Mouse (Mus musculus) kidney, postnatal 0 days (tissue): ENCODE measurements around the gene Smbd1. TPM values are rescaled to one million over a fixed set of nuclear protein-coding genes. Genes with fewer than 3 reads are reported as not detected.

ENCODE experiments used
- ATAC-seq: fragments of 200-750 bp; cut with Nextera tagmentation; replicated peaks from 2 replicates; pipeline ENCODE4 v1.8.0; 2017; ENCODE audit warnings: low read depth, moderate number of reproducible peaks, moderate TSS enrichment, moderate library complexity; ENCODE audit not compliant: low FRiP score
- DNase-seq: peaks from one replicate; pipeline ENCODE4 v3.0.0-alpha.2; 2016; ENCODE audit warnings: low spot score
- H3K27ac ChIP-seq: fragments of 300-500 bp; sonication (generic); 2 replicates; pipeline ENCODE4 v1.5.1; 2014; ENCODE audit warnings: mild to moderate bottlenecking
- H3K27me3 ChIP-seq: fragments of 300-500 bp; sonication (generic); 2 replicates; pipeline ENCODE4 v1.6.1; 2014; ENCODE audit warnings: low read length, mixed read lengths; ENCODE audit not compliant: insufficient read depth
- H3K36me3 ChIP-seq: fragments of 300-500 bp; sonication (generic); 2 replicates; pipeline ENCODE4 v1.6.1; 2014; ENCODE audit warnings: low read length, mixed read lengths; ENCODE audit not compliant: insufficient read depth
- H3K4me1 ChIP-seq: fragments of 300-500 bp; sonication (generic); replicated peaks from 2 replicates; pipeline ENCODE4 v1.6.1; 2014; ENCODE audit warnings: antibody characterized with exemption, low read length, mixed read lengths; ENCODE audit not compliant: insufficient read depth
- H3K4me2 ChIP-seq: fragments of 300-500 bp; sonication (generic); 2 replicates; pipeline ENCODE4 v1.6.1; 2014; ENCODE audit warnings: mild to moderate bottlenecking, low read length, moderate library complexity, mixed read lengths
- H3K4me3 ChIP-seq: fragments of 300-500 bp; sonication (generic); replicated peaks from 2 replicates; pipeline ENCODE4 v1.5.1; 2014; ENCODE audit warnings: low read depth, low read length
- H3K9ac ChIP-seq: fragments of 300-500 bp; sonication (generic); 2 replicates; pipeline ENCODE4 v1.6.1; 2014; ENCODE audit warnings: low read depth, low read length
- H3K9me3 ChIP-seq: fragments of 300-500 bp; sonication (generic); replicated peaks from 2 replicates; pipeline ENCODE4 v1.6.1; 2016; ENCODE audit warnings: low read length, inconsistent platforms, mixed read lengths
- CTCF ChIP-seq: IDR thresholded peaks from 2 replicates; pipeline ENCODE4 v1.5.1; 2016; ENCODE audit warnings: antibody characterized with exemption, low read depth, mild to moderate bottlenecking, moderate library complexity
- WGBS: fragments of 180-500 bp; shearing (Covaris S2); extraction: QIAGEN DNeasy Blood & Tissue Kit; methylation state at CpG from one replicate; pipeline ENCODE4 v1.1.7; 2014; 5-methylcytosine and 5-hydroxymethylcytosine counted together
- polyA plus RNA-seq: library from polyadenylated mRNA; unstranded; fragments of >200 nt; fragmentation: Nextera tagmentation; extraction: Ambion mirVana; gene quantifications from 2 replicates; pipeline ENCODE4 v1.2.1, GENCODE M21; 2015

The Smbd1 gene
- 0.24 and 0.28 TPM in 2 replicates for polyA plus RNA-seq

DNA sequence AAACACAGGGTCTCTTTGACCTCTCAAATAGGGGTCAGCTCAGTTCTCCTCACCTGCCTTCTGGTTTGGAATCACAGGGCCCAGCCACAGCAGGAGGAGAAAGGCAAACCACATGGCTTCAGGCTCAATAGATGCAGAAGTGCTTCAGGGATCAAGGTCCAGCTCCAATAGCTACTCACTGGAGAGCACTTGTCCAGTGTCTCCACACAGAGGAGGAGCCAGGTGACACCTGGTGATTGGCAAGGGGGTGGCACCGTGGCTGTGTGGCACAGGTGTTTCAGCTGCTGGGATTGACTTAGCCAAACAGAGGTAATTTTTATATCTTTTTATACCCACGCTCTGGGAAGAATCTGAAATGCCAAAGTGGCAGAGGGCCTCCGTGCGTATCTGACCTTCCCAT lies at the start of gene Smbd1:
Gene Smbd1 (minus strand): TSS at position 157 of the 400 bp plus-strand sequence.
- Histone ChIP-seq H3K9me3 (no peaks in the 10 kb centered on the region), H3K36me3 (no peaks in the 10 kb centered on the region), H3K4me3 (no peak within 1 kb of the TSS), H3K27ac (no peak within 1 kb of the TSS), H3K4me2 (no peak within 1 kb of the TSS), H3K9ac (no peak within 1 kb of the TSS), H3K4me1 (peaks cover 5% of the 10 kb centered on the region; the same call in 1 of the 2 replicates), H3K27me3 (no peaks in the 10 kb centered on the region)
- TF ChIP-seq CTCF = no peak
- DNase-seq = no peak
- 91% methylated on average over 4 of the region's 4 CpGs for WGBS
- ATAC-seq = no peak

DNA sequence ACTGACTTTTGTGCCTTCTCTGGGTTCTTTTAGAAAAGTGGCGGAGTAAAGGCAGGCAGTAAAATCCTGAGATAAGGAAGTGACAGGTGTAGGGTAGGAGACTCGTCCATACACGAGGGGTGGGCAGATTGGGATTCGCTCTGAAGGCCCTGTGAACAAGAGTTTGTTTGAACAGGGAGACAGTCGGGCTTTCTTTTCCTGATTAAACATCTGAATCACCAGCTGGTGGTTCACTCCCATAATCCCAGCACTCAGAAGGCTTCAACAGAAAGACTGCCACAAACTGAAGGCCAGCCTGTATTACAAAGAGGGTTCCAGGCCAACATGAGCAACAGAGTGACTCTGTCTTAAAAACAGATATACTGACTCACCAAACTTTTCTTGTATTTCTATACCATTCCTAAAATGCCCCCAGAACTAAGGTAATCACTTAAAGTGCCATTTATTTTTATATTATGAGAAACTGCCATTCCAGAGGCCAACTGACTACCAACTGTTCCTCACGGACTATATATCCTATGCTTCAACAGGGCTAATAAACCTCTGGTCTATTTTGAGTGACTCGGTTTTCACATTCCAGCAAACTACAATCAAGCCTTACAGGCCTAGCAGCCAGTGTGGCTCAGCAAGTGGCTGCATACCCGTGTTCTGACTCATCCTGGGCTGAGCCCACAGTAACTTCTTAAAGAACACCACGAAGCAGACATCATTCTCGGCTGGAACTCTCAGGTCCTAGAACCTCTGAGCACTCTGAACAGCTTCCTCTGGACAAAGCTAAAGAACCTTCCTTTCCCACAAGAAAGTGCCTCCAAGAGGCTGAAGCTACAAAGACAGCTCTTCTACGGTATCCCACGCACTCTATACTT lies 48.7 kb upstream of the Smbd1 start:
- no peak overlapping the region for H3K9ac ChIP-seq
- no peak overlapping the region for H3K4me3 ChIP-seq
- 59% methylated on average over 12 of the region's 12 CpGs for WGBS
- no peaks in the 10 kb centered on the region for H3K9me3 ChIP-seq
- no peak overlapping the region for H3K4me2 ChIP-seq
- no peak; the same call in 1 of the 2 replicates for ATAC-seq
- peak overlapping the region; percentile 64 for H3K27ac ChIP-seq
- H3K36me3 ChIP-seq = 0 out of 2 replicates have a peak, but pooled peaks cover 5% of the 10 kb centered on the region
- no peaks in the 10 kb centered on the region for H3K27me3 ChIP-seq
- H3K4me1 ChIP-seq = no peaks in the 10 kb centered on the region
- no peak for TF ChIP-seq CTCF
- peak; percentile 51 for DNase-seq

DNA sequence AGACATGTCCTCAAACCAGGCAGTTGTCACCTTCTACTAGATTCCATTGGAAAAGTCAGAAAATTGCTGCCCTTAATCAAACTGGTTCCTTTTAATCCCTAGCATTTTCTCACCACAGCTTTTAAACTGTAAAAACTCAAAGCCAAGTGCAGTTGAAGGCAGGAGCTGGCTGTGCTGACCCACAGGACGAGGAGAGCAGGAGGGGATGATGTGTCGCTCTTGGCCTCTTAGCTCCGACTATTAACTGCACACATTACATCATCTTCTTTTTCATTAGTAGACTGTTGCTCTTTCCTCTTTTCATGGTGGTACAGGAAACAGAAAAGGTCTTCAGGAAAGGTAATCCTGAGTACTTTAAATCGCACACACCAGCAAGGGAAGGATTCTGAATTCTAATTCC lies 48.1 kb upstream of the Smbd1 start:
- Histone ChIP-seq H3K9me3 (no peaks in the 10 kb centered on the region), H3K36me3 (0 out of 2 replicates have a peak, but pooled peaks cover 7% of the 10 kb centered on the region), H3K4me2 (no peak overlapping the region), H3K9ac (no peak overlapping the region), H3K27ac (peak overlapping the region; percentile 64; the same call in 1 of the 2 replicates), H3K4me3 (no peak overlapping the region), H3K4me1 (no peaks in the 10 kb centered on the region), H3K27me3 (no peaks in the 10 kb centered on the region)
- 60% methylated on average over 4 of the region's 4 CpGs for WGBS
- DNase-seq = no peak
- ATAC-seq = no peak
- TF ChIP-seq CTCF = no peak

DNA sequence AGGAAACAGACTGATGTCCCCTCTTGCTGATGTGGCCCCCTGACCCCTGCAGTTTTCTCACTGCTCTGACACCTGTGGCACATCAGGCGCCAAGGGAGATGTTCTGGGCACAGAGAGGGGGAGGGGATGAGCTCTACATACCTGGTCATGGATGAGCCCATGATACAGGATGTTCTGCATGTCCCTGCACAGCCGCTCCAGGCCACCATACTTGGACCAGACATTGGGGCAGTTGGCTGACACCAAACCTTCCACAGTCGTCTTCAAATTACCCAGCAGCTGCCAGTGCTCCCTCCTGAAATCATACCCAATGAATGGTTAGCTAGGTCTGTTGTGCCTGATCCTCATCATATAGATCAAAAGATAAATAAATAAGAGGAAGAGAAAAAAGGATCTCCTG lies 46.5 kb upstream of the Smbd1 start:
- 84% methylated on average over 3 of the region's 3 CpGs for WGBS
- Histone ChIP-seq H3K27ac (no peak overlapping the region), H3K4me1 (no peaks in the 10 kb centered on the region), H3K4me2 (no peak overlapping the region), H3K9ac (no peak overlapping the region), H3K36me3 (0 out of 2 replicates have a peak, but pooled peaks cover 7% of the 10 kb centered on the region), H3K27me3 (no peaks in the 10 kb centered on the region), H3K4me3 (no peak overlapping the region), H3K9me3 (no peaks in the 10 kb centered on the region)
- TF ChIP-seq CTCF = no peak
- ATAC-seq (no peak), DNase-seq (no peak)

DNA sequence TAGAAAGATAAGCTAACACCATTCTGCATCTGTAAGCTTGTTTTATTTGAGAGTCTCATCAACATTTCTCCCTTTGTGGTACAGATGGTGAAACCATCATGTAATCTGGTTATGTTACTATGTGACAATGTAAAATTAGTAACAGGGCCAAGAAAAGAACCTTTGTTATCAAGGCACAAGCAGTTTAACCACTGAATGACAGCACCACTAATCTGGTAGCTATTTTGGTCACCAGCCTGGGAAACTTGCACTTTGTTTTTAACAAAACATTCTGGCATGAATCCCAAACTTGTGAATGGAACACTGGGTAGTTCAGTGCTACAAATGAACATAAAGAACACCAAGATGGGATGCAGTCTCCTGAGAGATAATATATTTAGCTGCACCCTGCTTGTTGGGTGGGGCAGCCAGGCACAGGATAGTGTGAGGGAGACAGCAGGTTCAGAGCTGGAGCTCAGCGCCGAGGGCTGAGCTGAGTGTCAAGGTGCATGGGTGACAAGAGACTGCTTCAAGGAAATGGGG lies 43.8 kb upstream of the Smbd1 start:
- Histone ChIP-seq H3K4me3 (no peak overlapping the region), H3K27me3 (no peaks in the 10 kb centered on the region), H3K4me2 (no peak overlapping the region), H3K9me3 (no peaks in the 10 kb centered on the region), H3K9ac (no peak overlapping the region), H3K4me1 (no peaks in the 10 kb centered on the region), H3K36me3 (0 out of 2 replicates have a peak, but pooled peaks cover 11% of the 10 kb centered on the region), H3K27ac (peak overlapping the region; percentile 47; the same call in 1 of the 2 replicates)
- no peak for DNase-seq
- no peak for TF ChIP-seq CTCF
- 81% methylated on average over 2 of the region's 2 CpGs for WGBS
- no peak for ATAC-seq

DNA sequence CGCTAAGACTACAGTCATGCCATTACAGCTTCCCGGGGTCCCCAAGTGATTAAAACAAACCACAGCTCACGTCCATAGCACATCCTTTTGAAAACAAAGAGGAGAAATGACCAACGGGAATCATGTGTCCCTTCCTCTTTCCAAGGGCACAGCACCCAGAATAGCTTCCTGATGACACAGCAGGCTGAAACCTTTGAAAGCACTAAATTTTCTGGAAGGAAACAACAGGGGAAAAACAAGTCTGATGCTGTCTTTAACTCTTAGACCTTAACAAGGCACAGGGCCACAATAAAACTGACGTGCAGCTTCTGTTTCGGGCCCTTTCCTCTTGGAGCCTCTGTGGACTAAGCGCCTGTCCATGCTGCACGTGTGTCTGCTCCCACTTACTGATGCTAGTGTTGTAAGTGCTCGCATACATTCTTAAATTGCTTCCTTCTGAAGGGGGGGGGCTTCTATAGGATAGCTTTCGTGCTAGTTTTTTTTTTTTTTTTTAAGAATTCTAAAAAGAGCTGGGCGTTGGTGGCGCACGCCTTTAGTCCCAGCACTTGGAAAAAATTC lies 43.3 kb upstream of the Smbd1 start:
- DNase-seq = peak; percentile 43
- H3K4me2 ChIP-seq = no peak overlapping the region

More for the DNA sequence above, 43.3 kb upstream of the Smbd1 start:
- no peaks in the 10 kb centered on the region for H3K9me3 ChIP-seq
- no peak overlapping the region for H3K9ac ChIP-seq
- no peak for ATAC-seq
- H3K27ac ChIP-seq = peak overlapping the region; percentile 47; the same call in 1 of the 2 replicates
- no peaks in the 10 kb centered on the region for H3K4me1 ChIP-seq
- 67% methylated on average over 13 of the region's 13 CpGs for WGBS
- 0 out of 2 replicates have a peak, but pooled peaks cover 11% of the 10 kb centered on the region for H3K36me3 ChIP-seq
- no peaks in the 10 kb centered on the region for H3K27me3 ChIP-seq
- TF ChIP-seq CTCF = no peak
- no peak overlapping the region for H3K4me3 ChIP-seq
